Mouse (Mus musculus) bone marrow macrophage, adult 2 months (primary cell): ENCODE results near the gene Scyl3.

ENCODE experiments used
- CTCF ChIP-seq: IDR thresholded peaks from 2 replicates; pipeline ENCODE4 v1.5.1; 2012; ENCODE audit warnings: low read depth, mild to moderate bottlenecking, low read length, moderate library complexity
- POLR2A ChIP-seq: IDR thresholded peaks from 2 replicates; pipeline ENCODE4 v1.6.1; 2012; ENCODE audit warnings: mild to moderate bottlenecking, low read depth, low read length, borderline replicate concordance

DNA sequence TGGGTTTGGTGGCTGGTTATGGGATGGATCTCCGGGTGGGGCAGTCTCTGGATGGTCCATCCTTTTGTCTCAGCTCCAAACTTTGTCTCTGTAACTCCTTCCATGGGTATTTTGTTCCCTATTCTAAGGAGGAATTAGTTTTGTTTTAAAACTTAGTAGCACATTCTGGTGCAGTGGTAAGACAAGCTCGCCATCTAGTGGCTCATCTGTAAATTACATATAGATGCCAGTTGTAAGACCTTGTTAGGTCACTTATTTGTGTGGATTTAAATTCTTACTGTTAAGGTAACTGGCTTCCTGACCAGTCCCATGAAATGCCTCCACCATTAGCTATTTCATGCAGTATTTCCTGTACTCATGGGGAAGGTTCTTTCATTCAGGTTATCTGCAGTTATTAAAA lies 18.6 kb upstream of the Scyl3 start:
- TF ChIP-seq CTCF (no peak), POLR2A (no peak)
